Mouse (Mus musculus): ENCODE measurements around the gene Crim1.

Gene Crim1

DNA sequence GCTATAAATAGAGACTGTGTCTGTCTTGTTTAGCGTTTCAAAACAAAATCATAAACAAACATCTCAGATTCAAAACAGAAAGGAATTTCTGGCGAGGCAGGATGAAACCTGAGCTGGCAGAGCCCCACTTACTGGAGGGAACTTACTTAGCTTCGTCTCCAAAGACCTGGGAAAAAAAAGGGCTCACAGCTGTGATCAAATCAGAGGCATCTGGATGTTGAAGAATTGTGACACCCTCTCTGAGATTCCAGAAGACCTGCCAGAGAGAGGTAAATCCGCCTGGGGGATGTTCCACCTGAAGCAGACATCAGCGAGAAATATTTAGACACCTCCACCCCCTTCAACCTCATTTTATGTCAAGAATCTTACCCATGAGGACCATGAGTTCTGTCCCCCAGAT lies 11.8 kb downstream of the Crim1 start:
- no peak for DNase-seq

- DNase-seq: no peak
Observed at GRCm38 (mm10) chr17:78213128-78213527, 13.1 kb downstream of the Crim1 start.

- no peak for DNase-seq
Observed at GRCm38 (mm10) chr17:78216526-78216925, 16.5 kb downstream of the Crim1 start.

DNA sequence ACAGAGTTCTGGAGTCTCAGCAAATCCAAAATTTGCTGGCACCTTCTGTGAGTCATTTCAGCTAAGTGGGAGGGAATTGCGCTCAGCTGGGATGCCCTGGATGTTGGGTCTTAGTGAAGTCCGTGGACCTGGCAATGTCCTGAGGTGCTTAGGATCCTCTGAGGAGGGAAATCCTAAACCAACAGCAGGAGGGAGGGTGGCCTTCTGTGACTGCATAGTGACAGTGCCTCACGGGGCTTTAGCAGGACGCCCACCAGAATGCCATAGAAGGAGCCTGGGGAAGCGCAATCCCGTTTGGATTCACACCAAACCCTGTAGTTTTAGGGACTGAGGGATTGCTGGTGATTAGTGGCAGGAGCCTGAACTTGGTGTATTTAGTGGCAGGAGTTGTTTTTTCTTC lies 17.4 kb downstream of the Crim1 start:
- DNase-seq: no peak

GRCm38 (mm10) chr17:78218506-78219232 lies 18.6 kb downstream of the Crim1 start:
- no peak for DNase-seq

DNA sequence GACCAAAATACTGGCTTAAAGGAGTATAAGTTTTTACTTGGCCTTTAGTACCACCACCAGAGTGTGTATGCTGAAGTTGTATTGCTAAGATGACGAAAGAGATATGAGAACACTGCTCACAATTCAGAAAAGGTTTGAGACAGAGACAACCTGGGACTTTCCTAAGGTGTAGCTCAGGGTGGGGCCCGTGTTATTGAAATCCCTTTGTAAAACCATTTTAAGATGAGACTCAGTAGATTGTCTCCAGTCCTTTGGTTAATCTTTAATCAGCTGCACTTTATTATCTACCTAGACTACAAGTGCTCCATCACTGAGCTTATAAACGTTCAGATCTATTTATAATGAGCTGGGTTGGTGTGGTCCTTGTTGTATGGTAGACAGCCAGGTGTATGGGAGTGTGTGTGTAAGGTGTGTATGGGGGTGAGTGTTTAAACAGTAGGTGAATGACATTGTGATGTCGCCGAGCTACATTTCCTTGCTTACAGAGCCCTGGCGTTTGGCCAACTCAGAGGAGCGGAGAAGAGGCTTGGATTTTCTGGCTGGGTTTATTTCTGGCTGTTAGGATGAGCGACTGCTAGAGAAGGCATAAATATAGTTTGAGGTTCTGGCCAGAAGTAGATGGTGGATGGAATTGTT lies 21.1 kb downstream of the Crim1 start:
- DNase-seq: peak; percentile 31 to 37

DNA sequence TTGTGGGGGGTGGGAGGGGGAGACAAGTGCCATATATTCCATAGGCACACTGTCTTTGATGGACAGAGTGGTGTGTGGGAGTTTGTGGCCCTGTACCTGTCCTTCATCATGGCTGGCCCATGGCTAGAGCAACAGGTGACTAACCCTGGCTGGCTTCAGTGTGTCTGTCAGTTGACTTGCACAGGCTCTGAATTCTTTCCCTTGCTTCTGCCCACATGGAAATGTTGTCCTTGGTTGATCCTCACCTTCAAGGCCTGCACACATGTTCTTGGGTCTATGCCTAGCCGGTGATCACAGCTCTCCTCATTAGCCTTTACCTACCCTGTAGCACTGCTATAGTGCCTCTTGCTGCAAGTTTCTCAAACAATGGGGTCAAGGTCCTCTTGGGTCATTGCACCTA lies 21.8 kb downstream of the Crim1 start:
- no peak for DNase-seq

- no peak for DNase-seq
Observed at GRCm38 (mm10) chr17:78223988-78224387, 23.9 kb downstream of the Crim1 start.

GRCm38 (mm10) chr17:78225547-78225946 lies 25.5 kb downstream of the Crim1 start:
- DNase-seq: no peak

- no peak for DNase-seq
Observed at GRCm38 (mm10) chr17:78227211-78227610, 27.2 kb downstream of the Crim1 start.

- no peak for DNase-seq
Observed at GRCm38 (mm10) chr17:78231567-78231966, 31.5 kb downstream of the Crim1 start.

DNA sequence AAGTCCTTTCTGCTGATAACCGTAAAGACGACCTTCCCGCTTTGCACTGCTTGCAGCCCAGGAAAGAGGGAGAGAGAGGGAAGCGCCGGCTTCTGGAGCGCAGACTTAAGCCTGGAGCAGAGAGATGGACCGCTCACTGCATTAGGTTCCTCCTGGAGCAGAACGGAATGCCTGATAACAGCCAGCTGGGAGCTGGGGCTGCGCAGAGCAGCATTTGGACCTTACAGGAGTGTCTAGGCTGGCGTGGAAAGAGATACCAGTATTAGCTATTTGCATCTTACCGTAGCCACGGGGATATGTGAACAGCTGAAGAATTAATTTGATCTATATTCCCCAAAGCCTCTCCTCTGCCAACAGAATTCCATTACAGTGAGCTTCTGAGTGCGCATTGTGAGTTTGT lies 32.7 kb downstream of the Crim1 start:
- DNase-seq: no peak

- DNase-seq: peak in 1 of 2 experiments; percentile 11
Observed at GRCm38 (mm10) chr17:78233873-78234272, 33.8 kb downstream of the Crim1 start.

GRCm38 (mm10) chr17:78236126-78236525 lies 36.1 kb downstream of the Crim1 start:
- no peak for DNase-seq

GRCm38 (mm10) chr17:78237954-78238353 lies 37.9 kb downstream of the Crim1 start:
- DNase-seq: no peak

- no peak for DNase-seq
Observed at GRCm38 (mm10) chr17:78240161-78240560, 40.1 kb downstream of the Crim1 start.

DNA sequence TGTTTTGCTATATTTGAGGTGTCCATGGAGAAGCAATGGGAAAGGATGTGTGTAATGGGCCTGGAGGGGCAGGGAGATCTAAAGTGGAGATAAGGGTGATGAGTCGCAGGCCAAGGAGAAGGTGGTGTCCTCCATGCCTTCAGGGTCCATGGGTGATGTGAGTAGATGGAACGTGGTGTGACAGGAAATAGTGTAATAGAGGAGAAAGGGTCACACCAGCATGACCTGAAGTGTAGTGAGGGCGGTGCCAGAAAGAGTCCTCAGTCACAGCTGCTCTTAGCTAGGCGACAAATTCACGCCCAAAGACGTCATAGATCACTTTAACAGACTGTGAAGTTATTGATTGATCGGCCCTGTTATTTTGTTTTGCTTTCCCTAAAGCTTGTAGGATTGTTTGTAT lies 41.2 kb downstream of the Crim1 start:
- DNase-seq: no peak

DNA sequence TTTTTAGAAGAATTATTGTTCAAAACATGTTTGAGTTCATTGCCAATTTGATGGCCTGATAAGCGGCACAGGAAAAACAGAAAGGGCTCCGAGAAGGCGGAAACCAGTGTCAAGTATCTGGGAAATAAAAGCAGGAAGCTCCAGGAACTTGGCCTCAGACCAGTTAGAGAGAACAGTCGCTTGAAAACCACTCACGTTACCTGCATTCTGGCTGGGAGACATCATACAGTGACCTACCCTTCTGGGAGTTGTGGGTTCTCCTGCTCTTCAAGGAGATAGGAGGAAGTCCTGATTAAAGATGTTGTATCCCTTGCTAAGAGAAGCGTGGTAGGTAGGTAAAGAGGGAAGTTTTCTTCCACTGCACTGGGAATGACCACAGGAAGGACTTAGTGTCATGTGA lies 44.7 kb downstream of the Crim1 start:
- DNase-seq: no peak

GRCm38 (mm10) chr17:78245444-78245843 lies 45.4 kb downstream of the Crim1 start:
- DNase-seq: no peak

DNA sequence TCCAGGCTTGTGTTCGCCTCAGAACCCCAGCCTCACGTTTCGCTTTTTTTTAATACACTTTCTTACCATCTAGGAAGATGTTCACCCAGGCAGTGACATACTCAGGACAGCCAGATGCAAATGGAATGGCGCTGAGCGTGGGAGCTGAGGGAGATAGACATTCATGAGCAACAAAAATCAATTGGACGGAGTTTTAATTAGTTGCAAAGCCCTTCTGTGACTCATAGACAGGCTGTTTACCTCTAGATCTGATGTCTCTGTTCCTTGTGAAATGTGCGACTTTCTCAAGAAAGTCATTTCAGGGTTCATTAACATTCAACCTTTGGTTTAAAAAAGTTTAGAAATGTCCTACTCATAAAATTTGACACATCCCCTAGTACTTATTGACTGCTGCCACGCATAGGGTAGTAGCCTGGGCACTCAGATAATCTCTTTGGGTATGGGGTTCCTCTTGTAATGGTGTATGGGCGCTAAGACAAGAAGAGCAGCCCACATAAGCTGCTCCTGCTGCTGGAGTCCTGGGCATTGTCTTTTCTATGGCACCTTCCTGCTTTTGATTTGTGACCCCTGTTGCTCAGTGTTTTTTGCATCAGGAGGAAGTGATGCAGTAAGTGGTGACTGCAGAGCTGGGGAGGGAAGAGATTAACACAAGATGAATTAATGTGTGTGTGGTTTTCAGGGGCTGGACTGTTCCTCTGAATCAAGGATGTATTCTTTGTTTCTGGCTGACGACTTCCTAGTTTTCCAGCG lies 46.8 kb downstream of the Crim1 start:
- DNase-seq: no peak

GRCm38 (mm10) chr17:78248197-78248596 lies 48.1 kb downstream of the Crim1 start:
- DNase-seq: no peak

- no peak for DNase-seq
Observed at GRCm38 (mm10) chr17:78248943-78249342, 48.9 kb downstream of the Crim1 start.

DNA sequence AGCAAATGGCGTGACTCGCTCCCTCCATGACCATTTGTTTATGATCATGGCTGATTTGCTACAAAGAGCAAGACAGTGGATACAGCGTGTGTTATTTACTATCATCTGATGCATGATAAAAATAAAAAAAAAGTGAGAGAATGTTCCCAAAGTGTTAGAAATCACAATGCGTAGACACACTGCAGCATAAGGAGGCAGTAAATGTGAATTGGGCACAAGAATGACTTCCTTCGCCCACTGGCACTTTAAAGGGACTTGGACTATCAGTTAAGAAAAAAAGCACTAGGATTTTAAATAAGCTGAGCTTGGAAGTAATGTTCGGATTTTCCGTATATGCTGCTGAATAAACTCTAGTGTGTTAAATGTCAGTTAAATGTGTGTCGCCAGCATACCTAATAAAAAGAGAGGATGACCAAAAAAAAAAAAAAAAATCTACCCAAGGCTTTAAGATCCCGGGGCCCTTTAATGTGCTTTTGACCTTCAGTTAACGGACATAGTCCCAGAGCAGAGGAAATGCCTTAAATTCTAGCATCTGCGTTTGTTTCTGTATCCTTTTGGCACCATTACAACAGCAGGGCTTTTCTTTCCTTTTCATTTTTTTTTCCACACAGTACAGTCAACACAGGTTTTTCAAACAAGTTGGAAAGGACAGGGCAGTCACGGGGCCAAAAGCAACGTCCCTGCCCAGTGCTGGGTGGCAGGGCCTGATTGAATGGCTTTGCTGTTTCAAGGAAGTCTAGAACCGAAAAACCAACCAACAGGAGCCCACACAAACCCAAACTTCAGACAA lies 50.3 kb downstream of the Crim1 start:
- no peak for DNase-seq

Data from cerebellum, postnatal 36 days (tissue).